Mouse (Mus musculus) MEL (cell line): ENCODE data around the gene Edar. TPM values are rescaled to one million over a fixed set of nuclear protein-coding genes. Genes with fewer than 3 reads are reported as not detected.

ENCODE experiments used
- DNase-seq: peaks from one replicate; pipeline ENCODE4 v3.0.0; 2011; ENCODE audit warnings: low read depth, low spot score
- H3K27ac ChIP-seq: 2 replicates; pipeline ENCODE4 v1.5.1; 2012; ENCODE audit warnings: low read depth, mild to moderate bottlenecking, control low read depth, low read length, moderate library complexity; ENCODE audit not compliant: control insufficient read depth
- H3K27me3 ChIP-seq, 2 experiments: fragments of 150-350 bp in 1 of 2; sonication (generic) in 1 of 2; 2 replicates each; pipeline ENCODE4 v1.6.1; 2012; ENCODE audit warnings: low read length in 2 of 2, mild to moderate bottlenecking in 2 of 2, improper control_type of control experiment in 1 of 2, moderate library complexity in 1 of 2; ENCODE audit not compliant: insufficient read depth in 2 of 2, control insufficient read depth in 1 of 2
- H3K36me3 ChIP-seq, 2 experiments: 2 replicates each; pipeline ENCODE4 v1.6.1; 2012 to 2014; ENCODE audit warnings: low read length in 2 of 2, improper control_type of control experiment in 1 of 2, inconsistent platforms in 1 of 2, mild to moderate bottlenecking in 1 of 2; ENCODE audit not compliant: insufficient read depth in 2 of 2, control insufficient read depth in 1 of 2
- H3K4me1 ChIP-seq, 2 experiments: fragments of 150-350 bp in 1 of 2; sonication (generic) in 1 of 2; 2 replicates each; pipeline ENCODE4 v1.6.1; 2012; ENCODE audit warnings: low read length in 2 of 2, improper control_type of control experiment in 1 of 2, mild to moderate bottlenecking in 1 of 2; ENCODE audit not compliant: insufficient read depth in 2 of 2, control insufficient read depth in 1 of 2
- H3K4me3 ChIP-seq, 2 experiments: fragments of 150-350 bp in 1 of 2; sonication (generic) in 1 of 2; 2 replicates each; pipeline ENCODE4 v1.5.1; 2012; ENCODE audit warnings: low read depth in 2 of 2, low read length in 2 of 2, mild to moderate bottlenecking in 2 of 2, moderate library complexity in 2 of 2, control low read depth in 1 of 2, improper control_type of control experiment in 1 of 2; ENCODE audit not compliant: control insufficient read depth in 1 of 2, insufficient read depth in 1 of 2
- H3K79me2 ChIP-seq: 2 replicates; pipeline ENCODE4 v1.6.1; 2012; ENCODE audit warnings: mild to moderate bottlenecking, low read length, moderate library complexity; ENCODE audit not compliant: control insufficient read depth, poor library complexity, insufficient read depth
- H3K9ac ChIP-seq: 2 replicates; pipeline ENCODE4 v1.6.1; 2012; ENCODE audit warnings: low read depth, mild to moderate bottlenecking, control low read depth, low read length, moderate library complexity; ENCODE audit not compliant: control insufficient read depth, poor library complexity, severe bottlenecking
- H3K9me3 ChIP-seq: fragments of 150-350 bp; sonication (generic); replicated peaks from 2 replicates; pipeline ENCODE4 v1.6.1; 2012; ENCODE audit warnings: mild to moderate bottlenecking, low read length, improper control_type of control experiment, moderate library complexity; ENCODE audit not compliant: insufficient read depth
- CHD2 ChIP-seq: IDR thresholded peaks from 2 replicates; pipeline ENCODE4 v1.6.1; 2011; ENCODE audit warnings: low read length, improper control_type of control experiment
- CTCF ChIP-seq, 3 experiments: IDR thresholded peaks in 2 of 3; conservative IDR thresholded peaks in 1 of 3; 2 replicates each; pipeline ENCODE4 v1.5.1; 2011 to 2012; ENCODE audit warnings: low read length in 3 of 3, low read depth in 2 of 3, mild to moderate bottlenecking in 2 of 3, improper control_type of control experiment in 1 of 3, inconsistent platforms in 1 of 3, mixed read lengths in 1 of 3, moderate library complexity in 1 of 3; ENCODE audit not compliant: control insufficient read depth in 1 of 3, insufficient read depth in 1 of 3, poor library complexity in 1 of 3, severe bottlenecking in 1 of 3
- E2F4 ChIP-seq: IDR thresholded peaks from 2 replicates; pipeline ENCODE4 v1.6.1; 2011; ENCODE audit warnings: low read depth, low read length, improper control_type of control experiment, borderline replicate concordance
- ELF1 ChIP-seq: IDR thresholded peaks from 2 replicates; pipeline ENCODE4 v1.6.1; 2014; ENCODE audit warnings: low read depth, mild to moderate bottlenecking, inconsistent platforms, low read length, improper control_type of control experiment, moderate library complexity
- EP300 ChIP-seq, 2 experiments: IDR thresholded peaks; 2 replicates each; pipeline ENCODE4 v1.6.1; 2011; ENCODE audit warnings: improper control_type of control experiment in 2 of 2, low read length in 2 of 2, low read depth in 1 of 2, mild to moderate bottlenecking in 1 of 2
- ETS1 ChIP-seq: IDR thresholded peaks from 2 replicates; pipeline ENCODE4 v1.6.1; 2012; ENCODE audit warnings: low read depth, mild to moderate bottlenecking, inconsistent platforms, low read length, improper control_type of control experiment, moderate library complexity
- GABPA ChIP-seq: IDR thresholded peaks from 2 replicates; pipeline ENCODE4 v1.6.1; 2012; ENCODE audit warnings: low read depth, mild to moderate bottlenecking, inconsistent platforms, low read length, improper control_type of control experiment, moderate library complexity
- HCFC1 ChIP-seq: IDR thresholded peaks from 2 replicates; pipeline ENCODE4 v1.6.1; 2012; ENCODE audit warnings: low read depth, mild to moderate bottlenecking, inconsistent platforms, low read length, improper control_type of control experiment, moderate library complexity
- MAX ChIP-seq: IDR thresholded peaks from 2 replicates; pipeline ENCODE4 v1.6.1; 2011; ENCODE audit warnings: low read length, improper control_type of control experiment
- MYB ChIP-seq: IDR thresholded peaks from 2 replicates; pipeline ENCODE4 v1.6.1; 2011; ENCODE audit warnings: mild to moderate bottlenecking, low read depth, low read length, improper control_type of control experiment
- POLR2A ChIP-seq, 2 experiments: IDR thresholded peaks; 2 replicates each; pipeline ENCODE4 v1.6.1; 2011 to 2012; ENCODE audit warnings: low read length in 2 of 2, mild to moderate bottlenecking in 2 of 2, control low read depth in 1 of 2, improper control_type of control experiment in 1 of 2, low read depth in 1 of 2, moderate library complexity in 1 of 2; ENCODE audit not compliant: control insufficient read depth in 1 of 2, insufficient read depth in 1 of 2, poor library complexity in 1 of 2
- SMC3 ChIP-seq: IDR thresholded peaks from 2 replicates; pipeline ENCODE4 v1.6.1; 2011; ENCODE audit warnings: low read depth, low read length, improper control_type of control experiment
- TAL1 ChIP-seq: IDR thresholded peaks from 2 replicates; pipeline ENCODE4 v1.6.1; 2012; ENCODE audit warnings: mild to moderate bottlenecking, inconsistent platforms, low read length, moderate library complexity, mixed read lengths
- USF1 ChIP-seq: IDR thresholded peaks from 2 replicates; pipeline ENCODE4 v1.6.1; 2014; ENCODE audit warnings: low read depth, mild to moderate bottlenecking, inconsistent platforms, low read length, improper control_type of control experiment, moderate library complexity
- ZKSCAN1 ChIP-seq: IDR thresholded peaks from 2 replicates; pipeline ENCODE4 v1.6.1; 2012; ENCODE audit warnings: low read depth, mild to moderate bottlenecking, inconsistent platforms, low read length, improper control_type of control experiment, moderate library complexity
- polyA plus RNA-seq, 2 experiments: library from polyadenylated mRNA; stranded (reverse) in 1 of 2; unstranded in 1 of 2; fragments of >175 nt in 1 of 2; fragments of >200 nt in 1 of 2; gene quantifications; 2 replicates each; pipeline versions ENCODE4 v1.2.1 to v1.2.4; 2012; ENCODE audit warnings: low replicate concordance in 2 of 2, low read depth in 1 of 2; ENCODE audit not compliant: insufficient read length in 2 of 2, insufficient read depth in 1 of 2, missing spikeins in 1 of 2
- total RNA-seq: library from RNA; depleted of rRNA; stranded (reverse); fragments of 300-350 nt; gene quantifications from 2 replicates; pipeline ENCODE4 v1.2.3, GENCODE M21; 2012

Gene Edar
- total and polyA plus RNA-seq, 3 experiments: not detected

GRCm38 (mm10) chr10:58636431-58637080 is 38.9 kb downstream of the Edar start:
- no peak overlapping the region for H3K9ac ChIP-seq
- H3K9me3 ChIP-seq: no peaks in the 10 kb centered on the region
- no peak overlapping the region for H3K27ac ChIP-seq

GRCm38 (mm10) chr10:58633507-58633906 is 41.9 kb downstream of the Edar start:
- Histone ChIP-seq H3K79me2 (no peaks in the 10 kb centered on the region), H3K4me3 (no peak overlapping the region), H3K4me1 (no peaks in the 10 kb centered on the region), H3K36me3 (no peaks in the 10 kb centered on the region), H3K27me3 (no peaks in the 10 kb centered on the region), H3K27ac (no peak overlapping the region), H3K9ac (no peak overlapping the region), H3K9me3 (no peaks in the 10 kb centered on the region)
- no peak for DNase-seq
- TF ChIP-seq MYB: no peak
- TF ChIP-seq USF1: 0 out of 2 replicates have a peak, but pooled peaks have one; percentile 26
- no peak for TF ChIP-seq ETS1
- no peak for TF ChIP-seq EP300 (IDR thresholded peaks at IDR 0.05; ENCODE audit: low read depth in 1 of 2, low read length in 2 of 2)

More at GRCm38 (mm10) chr10:58636431-58637080, 38.9 kb downstream of the Edar start:
- H3K79me2 ChIP-seq: no peaks in the 10 kb centered on the region
- no peaks in the 10 kb centered on the region for H3K36me3 ChIP-seq
- DNase-seq: no peak
- no peaks in the 10 kb centered on the region for H3K27me3 ChIP-seq
- H3K4me3 ChIP-seq: no peak overlapping the region
- no peak for TF ChIP-seq MAX
- no peak for TF ChIP-seq POLR2A (IDR thresholded peaks at IDR 0.05; ENCODE audit: control insufficient read depth in 1 of 2, insufficient read depth in 1 of 2, low read depth in 1 of 2, low read length in 2 of 2, poor library complexity in 1 of 2)
- TF ChIP-seq ELF1: no peak
- TF ChIP-seq E2F4: no peak
- TF ChIP-seq HCFC1: no peak
- TF ChIP-seq TAL1: no peak
- no peak for TF ChIP-seq ZKSCAN1
- TF ChIP-seq SMC3: no peak
- TF ChIP-seq CHD2: no peak
- H3K4me1 ChIP-seq: no peaks in the 10 kb centered on the region

GRCm38 (mm10) chr10:58627569-58627968 is 47.9 kb downstream of the Edar start:
- TF ChIP-seq CHD2 (no peak), CTCF (IDR thresholded peaks at IDR 0.05 in 2 of 3, conservative IDR thresholded peaks at IDR 0.05 in 1 of 3; ENCODE audit: control insufficient read depth in 1 of 3, insufficient read depth in 1 of 3, low read depth in 2 of 3, low read length in 3 of 3, poor library complexity in 1 of 3, severe bottlenecking in 1 of 3) (peak in 1 of 3 experiments; percentile 11; a peak in 2 of 6 replicates), HCFC1 (no peak), GABPA (no peak), SMC3 (0 out of 2 replicates have a peak, but pooled peaks have one; percentile 8)
- Histone ChIP-seq H3K36me3 (no peaks in the 10 kb centered on the region), H3K79me2 (no peaks in the 10 kb centered on the region), H3K4me1 (no peaks in the 10 kb centered on the region), H3K4me3 (no peak overlapping the region), H3K9ac (no peak overlapping the region), H3K9me3 (no peaks in the 10 kb centered on the region), H3K27me3 (no peaks in the 10 kb centered on the region), H3K27ac (no peak overlapping the region)
- DNase-seq: no peak
